Mouse (Mus musculus): ENCODE results near the gene Gm34653. TPM values are rescaled to one million over a fixed set of nuclear protein-coding genes. Genes with fewer than 3 reads are reported as not detected.
"Not testable (repeated sequence)": the region's sequence is repeated elsewhere in the genome, so short reads cannot be mapped to it uniquely, and the experiment has no call there.

The Gm34653 gene
- total and polyA plus RNA-seq, 2 experiments from 2014 or later: 0.12 TPM; not detected in 1

GRCm38 (mm10) chr2:34827591-34827990, 5.2 kb upstream of the Gm34653 start:
- H3K4me2 ChIP-seq (ENCODE audit: low read depth, low read length, poor library complexity, severe bottlenecking): no peak overlapping the region
- ATAC-seq (ENCODE audit: low FRiP score) (no peak), DNase-seq (ENCODE audit: low spot score) (no peak)
- 0 out of 2 replicates have a peak, but pooled peaks cover 8% of the 10 kb centered on the region for H3K4me1 ChIP-seq (ENCODE audit: insufficient read depth, low read length)
- H3K27me3 ChIP-seq (ENCODE audit: insufficient read depth, low read length): no peaks in the 10 kb centered on the region
- no peak overlapping the region for H3K4me3 ChIP-seq (ENCODE audit: low read depth, low read length)
- H3K36me3 ChIP-seq (ENCODE audit: insufficient read depth, low read length): peaks cover 2% of the 10 kb centered on the region; the same call in 1 of the 2 replicates
- 90% methylated on average over 4 of the region's 4 CpGs for WGBS
- no peak for TF ChIP-seq CTCF (IDR thresholded peaks at IDR 0.05)
- H3K27ac ChIP-seq (ENCODE audit: low read depth, low read length): no peak overlapping the region
- H3K9me3 ChIP-seq (ENCODE audit: low read length): no peaks in the 10 kb centered on the region; the same call in 1 of the 2 replicates
- no peak overlapping the region for H3K9ac ChIP-seq (replicated peaks; ENCODE audit: low read length, poor library complexity, severe bottlenecking)

GRCm38 (mm10) chr2:34828026-34828425, 4.8 kb upstream of the Gm34653 start:
- no peak overlapping the region for H3K27ac ChIP-seq (ENCODE audit: low read depth, low read length)
- H3K4me3 ChIP-seq (ENCODE audit: low read depth, low read length): no peak overlapping the region
- no peak for ATAC-seq (ENCODE audit: low FRiP score)
- H3K9ac ChIP-seq (replicated peaks; ENCODE audit: low read length, poor library complexity, severe bottlenecking): no peak overlapping the region
- WGBS: 96% methylated on average over 1 of the region's 1 CpGs
- H3K36me3 ChIP-seq (ENCODE audit: insufficient read depth, low read length): no peaks in the 10 kb centered on the region
- no peaks in the 10 kb centered on the region; the same call in 1 of the 2 replicates for H3K9me3 ChIP-seq (ENCODE audit: low read length)
- H3K4me1 ChIP-seq (ENCODE audit: insufficient read depth, low read length): 0 out of 2 replicates have a peak, but pooled peaks cover 8% of the 10 kb centered on the region
- TF ChIP-seq CTCF (IDR thresholded peaks at IDR 0.05): no peak
- DNase-seq (ENCODE audit: low spot score): no peak
- H3K27me3 ChIP-seq (ENCODE audit: insufficient read depth, low read length): no peaks in the 10 kb centered on the region
- H3K4me2 ChIP-seq (ENCODE audit: low read depth, low read length, poor library complexity, severe bottlenecking): no peak overlapping the region

GRCm38 (mm10) chr2:34830066-34830465, 2.7 kb upstream of the Gm34653 start:
- not testable (repeated sequence) for H3K4me1 ChIP-seq (ENCODE audit: insufficient read depth, low read length); H3K36me3 ChIP-seq (ENCODE audit: insufficient read depth, low read length); H3K9me3 ChIP-seq (ENCODE audit: low read length); H3K27ac ChIP-seq (ENCODE audit: low read depth, low read length); H3K4me2 ChIP-seq (ENCODE audit: low read depth, low read length, poor library complexity, severe bottlenecking); DNase-seq (ENCODE audit: low spot score); H3K4me3 ChIP-seq (ENCODE audit: low read depth, low read length); H3K27me3 ChIP-seq (ENCODE audit: insufficient read depth, low read length); H3K9ac ChIP-seq (replicated peaks; ENCODE audit: low read length, poor library complexity, severe bottlenecking); ATAC-seq (ENCODE audit: low FRiP score)
- WGBS: 93% methylated on average over 17 of the region's 17 CpGs

- Histone ChIP-seq H3K27ac (ENCODE audit: low read depth, low read length) (no peak overlapping the region), H3K9me3 (ENCODE audit: low read length) (no peaks in the 10 kb centered on the region; the same call in 1 of the 2 replicates), H3K4me2 (ENCODE audit: low read depth, low read length, poor library complexity, severe bottlenecking) (no peak overlapping the region), H3K4me1 (ENCODE audit: insufficient read depth, low read length) (no peaks in the 10 kb centered on the region), H3K27me3 (ENCODE audit: insufficient read depth, low read length) (no peaks in the 10 kb centered on the region), H3K9ac (replicated peaks; ENCODE audit: low read length, poor library complexity, severe bottlenecking) (no peak overlapping the region), H3K36me3 (ENCODE audit: insufficient read depth, low read length) (no peaks in the 10 kb centered on the region), H3K4me3 (ENCODE audit: low read depth, low read length) (no peak overlapping the region)
- DNase-seq (ENCODE audit: low spot score) (no peak), ATAC-seq (ENCODE audit: low FRiP score) (no peak)
- no peak for TF ChIP-seq CTCF (IDR thresholded peaks at IDR 0.05)
- 92% methylated on average over 17 of the region's 17 CpGs for WGBS
Observed at GRCm38 (mm10) chr2:34833624-34834023, 817 bp downstream of the Gm34653 start.

- no peaks in the 10 kb centered on the region for H3K9me3 ChIP-seq (ENCODE audit: low read length)
- ATAC-seq (ENCODE audit: low FRiP score) (no peak), DNase-seq (ENCODE audit: low spot score) (no peak)
- H3K27ac ChIP-seq (ENCODE audit: low read depth, low read length): no peak overlapping the region
- TF ChIP-seq CTCF (IDR thresholded peaks at IDR 0.05): no peak
- H3K4me3 ChIP-seq (ENCODE audit: low read depth, low read length): no peak overlapping the region
- 80% methylated on average over 3 of the region's 3 CpGs for WGBS
- no peaks in the 10 kb centered on the region for H3K27me3 ChIP-seq (ENCODE audit: insufficient read depth, low read length)
- no peak overlapping the region for H3K9ac ChIP-seq (replicated peaks; ENCODE audit: low read length, poor library complexity, severe bottlenecking)
- H3K36me3 ChIP-seq (ENCODE audit: insufficient read depth, low read length): no peaks in the 10 kb centered on the region
- no peak overlapping the region for H3K4me2 ChIP-seq (ENCODE audit: low read depth, low read length, poor library complexity, severe bottlenecking)
- no peaks in the 10 kb centered on the region for H3K4me1 ChIP-seq (ENCODE audit: insufficient read depth, low read length)
Observed at GRCm38 (mm10) chr2:34835669-34836068, 2.9 kb downstream of the Gm34653 start.

GRCm38 (mm10) chr2:34840143-34840542, 7.3 kb downstream of the Gm34653 start:
- not testable (repeated sequence) for H3K4me1 ChIP-seq (ENCODE audit: insufficient read depth, low read length); H3K27me3 ChIP-seq (ENCODE audit: insufficient read depth, low read length); DNase-seq (ENCODE audit: low spot score); H3K9ac ChIP-seq (replicated peaks; ENCODE audit: low read length, poor library complexity, severe bottlenecking); H3K27ac ChIP-seq (ENCODE audit: low read depth, low read length); H3K36me3 ChIP-seq (ENCODE audit: insufficient read depth, low read length); H3K4me2 ChIP-seq (ENCODE audit: low read depth, low read length, poor library complexity, severe bottlenecking); H3K9me3 ChIP-seq (ENCODE audit: low read length); ATAC-seq (ENCODE audit: low FRiP score); H3K4me3 ChIP-seq (ENCODE audit: low read depth, low read length)
- 83% methylated on average over 5 of the region's 5 CpGs for WGBS

Measured in midbrain, postnatal 0 days (tissue).